Mouse (Mus musculus) midbrain, postnatal 0 days (tissue): Measurements from ENCODE around the gene Zfp599. TPM values are rescaled to one million over a fixed set of nuclear protein-coding genes. Genes with fewer than 3 reads are reported as not detected.

ENCODE experiments used
- ATAC-seq: fragments of 200-750 bp; cut with Nextera tagmentation; 2 replicates; pipeline ENCODE4 v1.8.0; 2017; ENCODE audit warnings: moderate number of reproducible peaks, mild to moderate bottlenecking, moderate TSS enrichment, moderate library complexity; ENCODE audit not compliant: low FRiP score
- DNase-seq: peaks from one replicate; pipeline ENCODE4 v3.0.0-alpha.2; 2015; ENCODE audit warnings: low spot score
- H3K27ac ChIP-seq: fragments of 300-500 bp; sonication (generic); 2 replicates; pipeline ENCODE4 v1.5.1; 2014; ENCODE audit warnings: low read depth, mild to moderate bottlenecking, low read length, mixed read lengths
- H3K27me3 ChIP-seq: fragments of 300-500 bp; sonication (generic); 2 replicates; pipeline ENCODE4 v1.6.1; 2014; ENCODE audit warnings: low read length, control low read depth, mixed read lengths; ENCODE audit not compliant: insufficient read depth
- H3K36me3 ChIP-seq: fragments of 300-500 bp; sonication (generic); 2 replicates; pipeline ENCODE4 v1.6.1; 2014; ENCODE audit warnings: low read length, control low read depth, mixed read lengths; ENCODE audit not compliant: insufficient read depth
- H3K4me1 ChIP-seq: fragments of 300-500 bp; sonication (generic); 2 replicates; pipeline ENCODE4 v1.6.1; 2014; ENCODE audit warnings: mild to moderate bottlenecking, control low read depth, antibody characterized with exemption, low read length, mixed read lengths; ENCODE audit not compliant: insufficient read depth
- H3K4me2 ChIP-seq: fragments of 300-500 bp; sonication (generic); 2 replicates; pipeline ENCODE4 v1.6.1; 2014; ENCODE audit warnings: low read depth, mild to moderate bottlenecking, low read length, mixed read lengths; ENCODE audit not compliant: poor library complexity, severe bottlenecking
- H3K4me3 ChIP-seq: fragments of 300-500 bp; sonication (generic); 2 replicates; pipeline ENCODE4 v1.5.1; 2014; ENCODE audit warnings: low read depth, mild to moderate bottlenecking, low read length, moderate library complexity
- H3K9ac ChIP-seq: fragments of 300-500 bp; sonication (generic); replicated peaks from 2 replicates; pipeline ENCODE4 v1.6.1; 2014; ENCODE audit warnings: mild to moderate bottlenecking, low read length, moderate library complexity, mixed read lengths; ENCODE audit not compliant: poor library complexity, severe bottlenecking
- H3K9me3 ChIP-seq: fragments of 300-500 bp; sonication (generic); 2 replicates; pipeline ENCODE4 v1.6.1; 2016; ENCODE audit warnings: low read length, control low read depth
- CTCF ChIP-seq: IDR thresholded peaks from 2 replicates; pipeline ENCODE4 v1.5.1; 2016; ENCODE audit warnings: antibody characterized with exemption, mild to moderate bottlenecking
- whole genome bisulfite sequencing: fragments of 180-500 bp; shearing (Covaris S2); extraction: QIAGEN DNeasy Blood & Tissue Kit; methylation state at CpG from one replicate; pipeline ENCODE4 v1.1.7; 2014; 5-methylcytosine and 5-hydroxymethylcytosine counted together
- polyA plus RNA-seq: library from polyadenylated mRNA; unstranded; fragments of >200 nt; fragmentation: Nextera tagmentation; extraction: Ambion mirVana; gene quantifications from 2 replicates; pipeline ENCODE4 v1.2.1, GENCODE M21; 2015
- total RNA-seq: library from RNA; depleted of rRNA; stranded (reverse); fragments of >200 nt; gene quantifications from 2 replicates; pipeline ENCODE4 v1.2.3, GENCODE M21; 2014

Gene Zfp599
- total and polyA plus RNA-seq, 2 experiments from 2014 or later, result 4.7 to 7.2 TPM

DNA sequence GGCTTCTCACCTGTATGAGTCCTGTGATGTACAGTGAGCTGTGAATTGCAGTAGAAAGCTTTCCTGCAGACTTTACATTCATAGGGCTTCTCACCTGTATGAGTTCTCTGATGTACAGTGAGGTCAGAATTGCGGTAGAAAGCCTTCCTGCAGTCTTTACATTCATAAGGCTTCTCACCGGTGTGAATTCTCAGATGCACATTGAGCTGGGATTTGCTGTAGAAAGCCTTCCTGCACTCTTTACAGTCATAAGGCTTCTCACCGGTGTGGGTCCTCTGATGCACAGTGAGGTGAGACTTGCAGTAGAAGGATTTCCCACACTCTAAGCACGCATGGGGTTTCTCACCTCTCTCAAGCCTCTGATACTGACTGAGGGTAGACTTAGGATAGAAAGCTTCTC, 19.0 kb upstream of the Zfp599 start:
- H3K27me3 ChIP-seq, result no peaks in the 10 kb centered on the region
- DNase-seq, result no peak
- H3K36me3 ChIP-seq, result peaks cover 66% of the 10 kb centered on the region
- peaks cover 47% of the 10 kb centered on the region for H3K9me3 ChIP-seq
- no peaks in the 10 kb centered on the region for H3K4me1 ChIP-seq
- TF ChIP-seq CTCF, result no peak
- H3K9ac ChIP-seq, result no peak overlapping the region
- no peak overlapping the region for H3K4me3 ChIP-seq
- no peak for ATAC-seq
- H3K4me2 ChIP-seq, result no peak overlapping the region
- WGBS, result 100% methylated on average over 4 of the region's 4 CpGs
- H3K27ac ChIP-seq, result no peak overlapping the region

DNA sequence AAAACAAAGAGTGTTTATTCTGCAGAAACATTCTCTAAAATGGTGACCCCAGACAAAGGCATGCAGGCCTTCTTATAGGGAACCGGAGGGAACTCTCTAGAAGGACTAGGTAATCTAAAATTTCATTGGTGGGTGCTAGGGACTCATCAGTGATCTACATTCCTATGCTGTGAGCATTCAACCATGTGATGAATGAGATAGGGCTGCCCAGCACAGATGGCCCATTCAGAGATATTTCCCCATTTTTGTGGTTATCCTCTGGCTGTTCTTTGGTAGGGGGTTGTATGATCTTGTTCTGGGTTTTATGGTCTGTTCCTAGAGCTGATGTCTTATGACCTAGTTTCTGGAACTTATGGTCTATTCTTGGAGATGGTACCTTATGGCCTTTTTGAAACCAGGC, 9.2 kb upstream of the Zfp599 start:
- ATAC-seq (no peak), DNase-seq (no peak)
- Histone ChIP-seq H3K4me2 (no peak overlapping the region), H3K36me3 (no peaks in the 10 kb centered on the region; the same call in 1 of the 2 replicates), H3K9ac (no peak overlapping the region), H3K4me1 (no peaks in the 10 kb centered on the region), H3K9me3 (no peaks in the 10 kb centered on the region), H3K27me3 (no peaks in the 10 kb centered on the region), H3K4me3 (no peak overlapping the region), H3K27ac (no peak overlapping the region)
- WGBS, result 100% methylated on average over 1 of the region's 1 CpGs
- no peak for TF ChIP-seq CTCF

DNA sequence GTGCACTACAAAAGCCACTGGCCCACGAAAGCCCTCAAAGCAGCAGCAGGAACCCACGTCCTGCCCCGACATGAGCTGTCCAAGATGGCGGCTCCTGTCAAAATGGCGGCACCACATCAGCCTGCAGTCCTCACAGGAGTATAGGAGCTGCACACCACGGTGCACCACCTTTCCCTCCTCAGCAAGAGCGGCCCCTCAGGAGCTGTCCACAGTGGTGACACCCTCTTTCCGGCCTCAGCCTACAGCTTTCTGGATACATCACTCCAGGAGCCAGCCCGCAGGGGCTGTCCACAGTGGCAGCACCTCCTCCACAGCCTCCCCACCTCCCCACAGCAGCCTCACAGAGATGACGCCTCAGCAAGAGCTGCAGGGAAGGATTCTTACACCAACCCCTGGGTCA, 2.9 kb upstream of the Zfp599 start:
- Histone ChIP-seq H3K27me3 (no peaks in the 10 kb centered on the region), H3K9ac (no peak overlapping the region), H3K27ac (no peak overlapping the region), H3K36me3 (no peaks in the 10 kb centered on the region), H3K4me1 (no peaks in the 10 kb centered on the region), H3K4me2 (no peak overlapping the region), H3K4me3 (no peak overlapping the region), H3K9me3 (no peaks in the 10 kb centered on the region)
- 89% methylated on average over 10 of the region's 10 CpGs for WGBS
- no peak for DNase-seq
- no peak for TF ChIP-seq CTCF
- ATAC-seq, result no peak

DNA sequence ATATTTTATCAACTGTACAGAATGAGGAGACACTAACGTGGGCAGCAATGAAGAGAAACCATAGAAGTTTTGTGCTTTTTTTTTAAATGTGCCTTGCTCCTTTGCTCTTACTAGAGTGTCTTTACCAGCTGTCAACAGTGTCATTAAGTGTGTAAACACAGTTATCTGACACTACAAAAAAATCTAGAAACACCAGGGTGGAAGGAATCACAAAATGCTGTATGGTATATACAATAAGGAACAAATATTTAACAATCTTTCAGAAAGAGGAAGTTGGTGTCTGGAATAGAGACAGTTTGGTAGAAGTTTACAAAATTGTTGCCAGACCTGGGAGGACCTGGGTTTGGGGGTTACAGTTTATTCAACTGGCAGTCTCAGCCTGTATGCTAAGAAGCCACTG, 1.9 kb upstream of the Zfp599 start:
- Histone ChIP-seq H3K4me2 (no peak overlapping the region), H3K9ac (no peak overlapping the region), H3K27me3 (no peaks in the 10 kb centered on the region), H3K9me3 (no peaks in the 10 kb centered on the region), H3K36me3 (no peaks in the 10 kb centered on the region), H3K4me3 (no peak overlapping the region), H3K27ac (no peak overlapping the region), H3K4me1 (no peaks in the 10 kb centered on the region)
- no peak for TF ChIP-seq CTCF
- WGBS, result 98% methylated on average over 1 of the region's 1 CpGs
- no peak for ATAC-seq
- no peak for DNase-seq

DNA sequence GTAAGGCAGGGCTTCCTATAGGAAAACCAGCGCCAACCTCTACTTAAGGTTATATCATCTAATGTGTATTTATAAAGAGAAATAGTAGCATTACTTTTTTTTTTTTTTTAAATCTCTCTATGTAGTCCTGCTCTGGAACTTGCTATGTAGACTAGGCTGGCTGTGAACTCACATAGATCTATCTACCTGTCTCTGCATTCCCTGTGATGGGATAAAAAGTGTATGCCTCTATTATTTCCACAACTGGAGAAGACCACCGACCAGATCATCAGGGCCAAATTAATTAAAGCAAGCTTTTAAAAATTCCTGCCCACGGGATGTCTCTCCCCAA, 362 bp upstream of the Zfp599 start:
- Histone ChIP-seq H3K4me2 (peak overlapping the region; percentile 73), H3K27ac (no peak overlapping the region), H3K9me3 (no peaks in the 10 kb centered on the region; the same call in 1 of the 2 replicates), H3K9ac (no peak overlapping the region), H3K4me1 (no peaks in the 10 kb centered on the region), H3K4me3 (peak overlapping the region; percentile 56), H3K27me3 (no peaks in the 10 kb centered on the region), H3K36me3 (0 out of 2 replicates have a peak, but pooled peaks cover 4% of the 10 kb centered on the region)
- DNase-seq, result no peak
- 32% methylated on average over 3 of the region's 3 CpGs for whole genome bisulfite sequencing
- ATAC-seq, result no peak
- TF ChIP-seq CTCF, result no peak

DNA sequence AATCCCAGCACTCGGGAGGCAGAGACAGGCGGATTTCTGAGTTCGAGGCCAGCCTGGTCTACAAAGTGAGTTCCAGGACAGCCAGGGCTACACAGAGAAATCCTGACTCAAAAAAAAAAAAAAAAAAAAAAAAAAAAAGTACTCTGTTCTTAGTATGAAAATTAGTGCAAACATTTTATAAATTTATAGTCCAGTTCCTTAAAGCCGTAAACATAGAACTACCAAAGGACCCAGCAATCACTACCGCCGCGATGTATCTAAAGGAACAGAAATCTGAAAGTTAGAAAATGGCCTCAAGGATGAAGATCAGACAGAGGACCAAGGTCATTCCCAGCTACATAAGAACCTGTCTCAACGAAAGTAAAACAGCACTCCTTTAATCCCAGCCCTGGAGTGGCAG, 911 bp downstream of the Zfp599 start:
- ATAC-seq (no peak), DNase-seq (no peak)
- Histone ChIP-seq H3K9ac (peak overlapping the region; percentile 67), H3K27ac (no peak overlapping the region), H3K4me3 (peak overlapping the region; percentile 56), H3K4me1 (no peaks in the 10 kb centered on the region), H3K27me3 (no peaks in the 10 kb centered on the region), H3K9me3 (no peaks in the 10 kb centered on the region; the same call in 1 of the 2 replicates), H3K4me2 (peak overlapping the region; percentile 73), H3K36me3 (peaks cover 4% of the 10 kb centered on the region; the same call in 1 of the 2 replicates)
- no peak for TF ChIP-seq CTCF
- WGBS, result 80% methylated on average over 8 of the region's 8 CpGs

DNA sequence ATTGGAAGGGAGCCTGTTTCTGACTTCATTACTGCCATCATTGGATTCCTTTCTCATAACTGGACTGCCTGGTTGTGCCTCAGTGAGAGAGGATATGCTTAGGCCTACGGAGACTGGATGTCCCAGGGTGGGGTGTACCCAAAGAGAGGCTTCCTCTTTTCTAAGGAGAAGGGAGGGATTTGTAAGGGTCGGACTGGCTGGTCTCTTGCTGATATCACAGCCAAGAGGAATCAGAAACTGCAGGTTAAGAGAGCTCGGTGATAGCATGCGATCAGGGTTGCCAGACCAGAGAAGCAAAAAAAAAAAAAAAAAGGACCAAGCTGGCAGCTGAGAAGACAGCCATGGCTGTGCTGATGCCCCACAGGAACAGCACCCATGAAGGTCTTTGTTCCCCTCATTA, 3.1 kb downstream of the Zfp599 start:
- Histone ChIP-seq H3K4me3 (no peak overlapping the region), H3K27me3 (no peaks in the 10 kb centered on the region), H3K4me2 (no peak overlapping the region), H3K27ac (no peak overlapping the region), H3K36me3 (peaks cover 10% of the 10 kb centered on the region), H3K9ac (no peak overlapping the region), H3K9me3 (no peaks in the 10 kb centered on the region; the same call in 1 of the 2 replicates), H3K4me1 (no peaks in the 10 kb centered on the region)
- 97% methylated on average over 4 of the region's 4 CpGs for WGBS
- no peak for TF ChIP-seq CTCF
- DNase-seq (no peak), ATAC-seq (no peak)
